Mouse (Mus musculus): Measurements from ENCODE around the gene Pms2.

DNA sequence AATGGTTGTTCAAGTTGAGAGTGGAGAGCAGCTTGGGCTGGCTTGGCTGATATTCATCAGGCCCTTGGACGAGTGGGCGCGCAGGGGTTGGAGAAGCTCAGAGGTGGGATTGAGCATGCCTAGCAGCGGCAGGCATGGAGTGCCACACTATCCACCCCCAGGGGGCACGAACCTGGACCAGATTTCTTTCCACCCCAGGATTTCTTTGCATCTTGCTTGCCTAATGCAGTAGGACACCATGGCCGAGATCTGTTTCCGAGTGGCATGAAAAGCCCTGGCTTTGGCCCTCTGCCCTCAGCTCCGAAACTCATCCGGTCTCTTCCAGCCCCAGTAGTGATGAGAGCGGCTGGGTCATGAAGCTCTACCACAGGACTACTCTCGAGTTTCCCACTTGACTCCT, 23.6 kb downstream of the Pms2 start:
- no peak for TF ChIP-seq CTCF (IDR thresholded peaks at IDR 0.05; ENCODE audit: low read depth)
- no peak for TF ChIP-seq EP300 (optimal IDR thresholded peaks at IDR 0.05)

Data from stomach, postnatal 0 days (tissue).